Comparison of ENCODE assay signal across 8 mouse cellular contexts in genomic region chr15:98881656-98882008, GRCm38 (mm10). TPM values are rescaled to one million over a fixed set of nuclear protein-coding genes. Genes with fewer than 3 reads are reported as not detected.
DNase-seq lines count a peak whose midpoint lies in the region; ATAC-seq and TF ChIP-seq lines count a peak whose summit lies in the region.

No protein-coding gene starts in this region.

- peaks cover 13% of the 10 kb centered on the region for H3K4me1 ChIP-seq in forebrain, embryonic 13.5 days
- H3K4me1 ChIP-seq in liver, embryonic 13.5 days (replicated peaks), result peaks cover 34% of the 10 kb centered on the region

- 1% methylated on average over 5 of the region's 5 CpGs for WGBS in forebrain, embryonic 13.5 days
- WGBS in liver, embryonic 13.5 days (ENCODE audit: insufficient replicate concordance), result 21% methylated on average over 5 of the region's 5 CpGs

- 0 out of 2 replicates have a peak overlapping the region, but pooled peaks have one; percentile 1 for H3K9ac ChIP-seq in forebrain, embryonic 13.5 days
- peak overlapping the region; percentile 64 for H3K9ac ChIP-seq in liver, embryonic 13.5 days

- H3K27me3 ChIP-seq in C2C12 (ENCODE audit: control insufficient read depth, insufficient read depth, insufficient read length), result no peaks in the 10 kb centered on the region
- H3K27me3 ChIP-seq in forebrain, embryonic 13.5 days, result no peaks in the 10 kb centered on the region; the same call in 1 of the 2 replicates
- 0 out of 2 replicates have a peak, but pooled peaks cover under 1% of the 10 kb centered on the region for H3K27me3 ChIP-seq in liver, embryonic 13.5 days

- no peaks in the 10 kb centered on the region for H3K9me3 ChIP-seq in forebrain, embryonic 13.5 days (replicated peaks)
- no peaks in the 10 kb centered on the region for H3K9me3 ChIP-seq in liver, embryonic 13.5 days (replicated peaks)

- H3K79me3 ChIP-seq in C2C12 (ENCODE audit: low read depth), result peaks cover 5% of the 10 kb centered on the region

- DNase-seq in frontal cortex, postnatal 14 days (ENCODE audit: low spot score in 2 of 2), result no peak
- no peak for DNase-seq in liver, embryonic 13.5 days
- no peak for DNase-seq in right cerebral cortex, postnatal 4 days
- DNase-seq in right cerebral cortex, adult 2 months (ENCODE audit: low spot score in 2 of 2), result no peak
- no peak for DNase-seq in frontal cortex, postnatal 36 days (ENCODE audit: low spot score in 2 of 2)

- peaks cover 20% of the 10 kb centered on the region for H3K79me2 ChIP-seq in C2C12 (ENCODE audit: control insufficient read depth, insufficient read depth)

- peaks cover 19% of the 10 kb centered on the region for H3K36me3 ChIP-seq in C2C12 (ENCODE audit: control insufficient read depth, insufficient read depth)
- no peaks in the 10 kb centered on the region for H3K36me3 ChIP-seq in forebrain, embryonic 13.5 days (ENCODE audit: poor library complexity, severe bottlenecking)
- no peaks in the 10 kb centered on the region for H3K36me3 ChIP-seq in liver, embryonic 13.5 days

- H3K4me2 ChIP-seq in forebrain, embryonic 13.5 days, result peak overlapping the region; percentile 82
- peak overlapping the region; percentile 79 for H3K4me2 ChIP-seq in liver, embryonic 13.5 days

- peak overlapping the region; percentile 15 for H3K4me3 ChIP-seq in C2C12 (ENCODE audit: insufficient read depth, poor library complexity, severe bottlenecking)
- H3K4me3 ChIP-seq in forebrain, embryonic 13.5 days, result peak overlapping the region; percentile 63
- peak overlapping the region; percentile 68 for H3K4me3 ChIP-seq in liver, embryonic 13.5 days (replicated peaks)

- ATAC-seq in frontal cortex, adult (ENCODE audit: low TSS enrichment), result peak; percentile 13; the same call in 1 of the 2 replicates
- ATAC-seq in forebrain, embryonic 13.5 days, result peak; percentile 60; the same call in 1 of the 2 replicates
- ATAC-seq in liver, embryonic 13.5 days (ENCODE audit: low read depth), result 0 out of 2 replicates have a peak, but pooled peaks have one; percentile 8

- peak overlapping the region; percentile 68 for H3K27ac ChIP-seq in forebrain, embryonic 13.5 days
- H3K27ac ChIP-seq in liver, embryonic 13.5 days, result peak overlapping the region; percentile 66

- TF ChIP-seq CTCF in C2C12 (IDR thresholded peaks at IDR 0.05; ENCODE audit: control insufficient read depth, insufficient read depth, insufficient read length), result no peak

- peak overlapping the region; percentile 58 for H3ac ChIP-seq in C2C12 (ENCODE audit: control insufficient read depth, insufficient read length, low read depth)

TF ChIP-seq in C2C12, 6 proteins besides CTCF, POLR2A, EP300 and RAD21:
- TF ChIP-seq MAX (IDR thresholded peaks at IDR 0.05) (no peak), FOSL1 (IDR thresholded peaks at IDR 0.05; ENCODE audit: insufficient read depth, low read length, poor library complexity, severe bottlenecking) (no peak), MYOD1 (IDR thresholded peaks at IDR 0.05; ENCODE audit: control insufficient read depth, insufficient read length, low read depth) (no peak), MYOG (IDR thresholded peaks at IDR 0.05; ENCODE audit: control insufficient read depth, extremely low read depth, insufficient read length) (no peak), CEBPB (IDR thresholded peaks at IDR 0.05; ENCODE audit: low read depth) (no peak), USF1 (IDR thresholded peaks at IDR 0.05; ENCODE audit: low read depth) (no peak)

RNA-seq across cellular contexts. Expression of gene Kmt2d, which starts 10.6 kb away (rescaled TPM):
- polyA plus RNA-seq in C2C12 (2012; fragmentation: generic; extraction: Trizol), result 23.8 TPM
- polyA plus RNA-seq in forebrain, embryonic 13.5 days (2015; fragmentation: Nextera tagmentation; extraction: Ambion mirVana), result 13.7 and 14.3 TPM in 2 replicates
- 4.0 and 4.2 TPM in 2 replicates for polyA plus RNA-seq in liver, embryonic 13.5 days (2015; fragmentation: Nextera tagmentation; extraction: Ambion mirVana)

RNA-seq across cellular contexts. Expression of gene Rhebl1, which starts 12.7 kb away (rescaled TPM):
- 9.7 TPM for polyA plus RNA-seq in C2C12 (2012; fragmentation: generic; extraction: Trizol)
- polyA plus RNA-seq in forebrain, embryonic 13.5 days (2015; fragmentation: Nextera tagmentation; extraction: Ambion mirVana), result 31.7 and 33.0 TPM in 2 replicates
- 4.0 and 4.2 TPM in 2 replicates for polyA plus RNA-seq in liver, embryonic 13.5 days (2015; fragmentation: Nextera tagmentation; extraction: Ambion mirVana)

RNA-seq across cellular contexts. Expression of gene Dhh, which starts 16.7 kb away (rescaled TPM):
- polyA plus RNA-seq in C2C12 (2012; fragmentation: generic; extraction: Trizol), result 0.16 TPM
- 0.22 and 0.28 TPM in 2 replicates for polyA plus RNA-seq in forebrain, embryonic 13.5 days (2015; fragmentation: Nextera tagmentation; extraction: Ambion mirVana)
- 0.12 and 0.16 TPM in 2 replicates for polyA plus RNA-seq in liver, embryonic 13.5 days (2015; fragmentation: Nextera tagmentation; extraction: Ambion mirVana)

RNA-seq across cellular contexts. Expression of gene Lmbr1l, which starts 36.4 kb away (rescaled TPM):
- polyA plus RNA-seq in C2C12 (2012; fragmentation: generic; extraction: Trizol), result 18.0 TPM
- polyA plus RNA-seq in forebrain, embryonic 13.5 days (2015; fragmentation: Nextera tagmentation; extraction: Ambion mirVana), result 39.8 and 47.1 TPM in 2 replicates
- polyA plus RNA-seq in liver, embryonic 13.5 days (2015; fragmentation: Nextera tagmentation; extraction: Ambion mirVana), result 3.2 and 3.9 TPM in 2 replicates

RNA-seq across cellular contexts. Expression of gene Prkag1, which starts 50.3 kb away (rescaled TPM):
- polyA plus RNA-seq in C2C12 (2012; fragmentation: generic; extraction: Trizol), result 132 TPM
- polyA plus RNA-seq in forebrain, embryonic 13.5 days (2015; fragmentation: Nextera tagmentation; extraction: Ambion mirVana), result 95.9 and 99.4 TPM in 2 replicates
- polyA plus RNA-seq in liver, embryonic 13.5 days (2015; fragmentation: Nextera tagmentation; extraction: Ambion mirVana), result 116 and 117 TPM in 2 replicates

Comparison
In these comparisons a context has a peak if more than half of its experiments do, and no peak if none do; other contexts are left out.
1. ATAC-seq: peak in every context shown above with its lines; median percentile 60 in forebrain, embryonic 13.5 days; 13 in frontal cortex, adult; 8 in liver, embryonic 13.5 days.
2. H3K4me3 ChIP-seq: peak in every context shown above with its lines; median percentile 68 in liver, embryonic 13.5 days; 63 in forebrain, embryonic 13.5 days; 15 in C2C12.